Mouse (Mus musculus): ENCODE data around the gene Kcnk1. TPM values are rescaled to one million over a fixed set of nuclear protein-coding genes. Genes with fewer than 3 reads are reported as not detected.

The Kcnk1 gene
- polyA plus RNA-seq, 1 experiment = 2.0 TPM

DNA sequence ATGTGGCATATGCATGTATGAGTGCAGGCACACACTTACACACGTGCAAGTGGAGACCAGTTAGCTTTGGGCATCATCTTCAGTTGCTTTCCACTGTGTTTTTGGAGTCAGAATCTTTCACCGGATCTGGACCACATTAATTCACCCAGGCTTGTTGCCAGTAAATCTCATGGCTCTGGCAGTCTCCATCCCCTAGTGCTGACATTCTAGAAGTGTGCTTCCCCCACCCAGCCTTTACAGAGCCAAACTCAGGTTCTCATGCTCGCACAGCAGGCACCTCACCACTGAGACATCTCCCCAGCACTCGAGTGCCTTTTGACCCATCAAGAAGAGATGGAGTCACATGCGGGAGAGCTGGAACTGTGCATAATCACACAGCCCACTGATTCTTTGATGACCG lies 37.8 kb downstream of the Kcnk1 start:
- H3K4me3 ChIP-seq (ENCODE audit: insufficient read depth, low read length) = no peak overlapping the region
- no peak overlapping the region for H3K27ac ChIP-seq (ENCODE audit: insufficient read depth, low read length)
- no peaks in the 10 kb centered on the region for H3K4me1 ChIP-seq (ENCODE audit: control insufficient read depth, insufficient read depth, low read length)
- TF ChIP-seq CTCF (IDR thresholded peaks at IDR 0.05; ENCODE audit: borderline replicate concordance, insufficient read depth, low read length) = no peak
- TF ChIP-seq POLR2A (IDR thresholded peaks at IDR 0.05; ENCODE audit: low read depth, low read length) = no peak

DNA sequence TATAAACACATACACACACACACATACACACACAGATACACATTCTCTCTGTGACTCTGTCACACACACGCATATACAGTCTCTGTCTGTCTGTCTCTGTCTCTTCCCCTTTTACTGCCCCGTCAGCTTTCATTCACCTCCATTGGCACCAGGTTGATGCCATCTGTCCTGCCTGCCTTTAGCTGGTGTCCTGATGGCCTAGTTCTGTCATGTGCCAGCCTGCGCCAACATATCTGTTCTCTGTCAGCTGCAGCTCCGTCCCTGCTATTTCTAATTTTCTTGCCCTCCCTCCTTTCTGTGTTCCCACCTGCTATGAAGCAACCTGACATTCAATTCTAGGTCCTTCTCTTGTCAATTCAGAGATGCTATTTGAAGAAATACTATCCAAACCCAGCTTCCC lies 40.1 kb downstream of the Kcnk1 start:
- Histone ChIP-seq H3K4me3 (ENCODE audit: insufficient read depth, low read length) (no peak overlapping the region), H3K27ac (ENCODE audit: insufficient read depth, low read length) (no peak overlapping the region), H3K4me1 (ENCODE audit: control insufficient read depth, insufficient read depth, low read length) (no peaks in the 10 kb centered on the region)
- TF ChIP-seq CTCF (IDR thresholded peaks at IDR 0.05; ENCODE audit: borderline replicate concordance, insufficient read depth, low read length) = no peak
- no peak for TF ChIP-seq POLR2A (IDR thresholded peaks at IDR 0.05; ENCODE audit: low read depth, low read length)

DNA sequence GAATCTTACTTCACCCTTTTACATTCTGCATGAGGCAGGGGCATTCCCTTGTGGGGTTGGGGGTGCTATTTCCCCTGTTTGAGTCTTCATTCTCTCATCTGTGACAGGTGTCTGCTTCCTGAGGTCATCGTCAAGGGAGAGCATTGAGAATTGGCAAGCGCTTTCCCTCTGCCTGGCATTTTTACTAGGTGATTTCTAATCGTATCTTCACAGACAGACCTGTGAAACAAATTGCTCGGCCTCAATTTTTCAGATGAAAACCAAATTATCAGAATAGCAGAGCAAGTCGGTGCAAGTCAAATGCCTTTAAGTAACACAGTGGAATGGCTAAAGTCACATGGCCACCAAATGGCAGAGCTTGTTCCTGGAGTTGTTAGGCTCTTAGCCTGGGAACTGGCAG lies 41.4 kb downstream of the Kcnk1 start:
- no peak overlapping the region for H3K27ac ChIP-seq (ENCODE audit: insufficient read depth, low read length)
- TF ChIP-seq POLR2A (IDR thresholded peaks at IDR 0.05; ENCODE audit: low read depth, low read length) = no peak
- no peak for TF ChIP-seq CTCF (IDR thresholded peaks at IDR 0.05; ENCODE audit: borderline replicate concordance, insufficient read depth, low read length)
- no peak overlapping the region for H3K4me3 ChIP-seq (ENCODE audit: insufficient read depth, low read length)
- H3K4me1 ChIP-seq (ENCODE audit: control insufficient read depth, insufficient read depth, low read length) = no peaks in the 10 kb centered on the region

DNA sequence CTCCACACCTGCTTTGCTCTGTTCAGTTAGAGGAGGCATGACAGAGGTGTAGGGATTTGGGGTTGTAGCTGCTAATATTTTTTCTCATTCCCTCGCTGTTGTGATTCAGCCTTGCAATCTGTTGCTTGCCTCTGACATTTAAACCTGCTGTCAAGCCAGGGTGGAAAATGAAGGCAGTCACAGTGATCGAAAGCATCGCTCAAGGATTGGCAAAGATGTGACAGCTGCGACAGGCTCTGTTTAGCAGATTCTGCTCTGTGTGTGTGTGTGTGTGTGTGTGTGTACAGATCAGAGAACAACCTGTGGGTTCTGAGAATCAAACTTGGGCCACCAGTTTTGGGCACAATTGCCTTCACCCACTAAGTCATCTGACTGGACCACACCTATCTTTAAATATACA lies 50.8 kb downstream of the Kcnk1 start:
- no peak overlapping the region for H3K27ac ChIP-seq (ENCODE audit: insufficient read depth, low read length)
- TF ChIP-seq CTCF (IDR thresholded peaks at IDR 0.05; ENCODE audit: borderline replicate concordance, insufficient read depth, low read length) (no peak), POLR2A (IDR thresholded peaks at IDR 0.05; ENCODE audit: low read depth, low read length) (no peak)

DNA sequence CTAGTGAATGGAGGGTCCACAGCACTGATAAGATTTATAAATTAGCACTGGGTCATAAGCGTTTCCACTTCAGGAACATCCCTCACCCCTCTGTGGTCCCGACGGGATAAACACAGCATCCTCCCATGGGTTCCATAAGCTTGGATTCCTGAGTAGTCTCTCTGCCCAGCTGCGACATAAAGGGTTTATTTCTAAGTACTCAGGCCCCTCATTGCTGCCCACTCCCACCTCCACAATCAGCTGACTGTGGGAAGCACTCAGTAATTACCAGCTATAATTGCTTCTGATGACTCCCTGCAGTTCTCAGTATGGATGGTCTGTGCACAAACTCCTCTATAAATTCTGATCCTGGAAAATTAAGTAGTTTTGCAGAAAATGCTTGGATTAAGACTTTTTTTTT lies 58.9 kb downstream of the Kcnk1 start:
- H3K4me3 ChIP-seq (ENCODE audit: insufficient read depth, low read length) = no peak overlapping the region
- no peak overlapping the region for H3K27ac ChIP-seq (ENCODE audit: insufficient read depth, low read length)
- no peak for TF ChIP-seq POLR2A (IDR thresholded peaks at IDR 0.05; ENCODE audit: low read depth, low read length)
- TF ChIP-seq CTCF (IDR thresholded peaks at IDR 0.05; ENCODE audit: borderline replicate concordance, insufficient read depth, low read length) = no peak
- no peaks in the 10 kb centered on the region for H3K4me1 ChIP-seq (ENCODE audit: control insufficient read depth, insufficient read depth, low read length)

More for the DNA sequence above, 50.8 kb downstream of the Kcnk1 start:
- Histone ChIP-seq H3K4me3 (ENCODE audit: insufficient read depth, low read length) (no peak overlapping the region), H3K4me1 (ENCODE audit: control insufficient read depth, insufficient read depth, low read length) (no peaks in the 10 kb centered on the region)

DNA sequence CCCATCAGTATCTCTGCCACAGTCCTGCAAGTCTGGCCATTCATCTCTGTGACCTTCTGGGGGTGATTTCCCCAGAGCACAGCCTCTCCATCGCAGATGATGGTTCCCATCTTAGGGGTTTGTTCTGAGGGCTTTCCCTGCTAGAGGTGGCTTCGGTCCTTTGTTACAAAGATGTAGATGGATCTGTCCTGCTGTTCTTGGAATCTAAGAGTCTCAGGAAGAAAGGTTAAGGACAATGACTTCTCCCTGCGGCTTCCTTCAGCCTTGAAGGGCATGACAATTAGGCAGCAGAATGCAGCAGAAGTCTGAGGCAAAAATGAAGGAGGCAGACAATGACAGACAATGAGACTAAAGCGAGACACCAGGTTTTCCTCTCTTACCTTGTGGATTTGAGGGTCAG lies 63.9 kb downstream of the Kcnk1 start:
- no peak for TF ChIP-seq CTCF (IDR thresholded peaks at IDR 0.05; ENCODE audit: borderline replicate concordance, insufficient read depth, low read length)
- TF ChIP-seq POLR2A (IDR thresholded peaks at IDR 0.05; ENCODE audit: low read depth, low read length) = no peak
- H3K4me1 ChIP-seq (ENCODE audit: control insufficient read depth, insufficient read depth, low read length) = no peaks in the 10 kb centered on the region
- H3K4me3 ChIP-seq (ENCODE audit: insufficient read depth, low read length) = no peak overlapping the region
- H3K27ac ChIP-seq (ENCODE audit: insufficient read depth, low read length) = no peak overlapping the region

DNA sequence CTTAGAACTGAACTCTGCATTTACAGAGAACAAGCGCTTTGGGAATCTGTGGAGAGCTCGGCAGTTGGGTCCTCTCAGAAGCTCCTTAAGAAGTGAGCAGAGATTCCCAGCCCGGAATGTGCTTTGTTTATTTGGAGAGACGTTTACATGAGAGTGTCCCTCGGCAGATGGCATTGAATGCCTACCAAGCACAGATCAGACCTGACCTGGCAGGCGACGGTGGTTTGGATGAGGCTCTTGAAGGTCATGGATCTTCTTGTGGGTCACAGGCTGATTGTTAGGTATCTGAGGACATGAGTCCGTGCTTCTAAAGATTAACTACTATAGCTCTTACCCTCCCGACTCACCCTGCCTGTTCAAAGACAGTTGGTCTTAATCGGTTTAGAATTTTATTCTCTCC lies 67.9 kb downstream of the Kcnk1 start:
- H3K4me3 ChIP-seq (ENCODE audit: insufficient read depth, low read length) = no peak overlapping the region
- TF ChIP-seq POLR2A (IDR thresholded peaks at IDR 0.05; ENCODE audit: low read depth, low read length) = no peak
- TF ChIP-seq CTCF (IDR thresholded peaks at IDR 0.05; ENCODE audit: borderline replicate concordance, insufficient read depth, low read length) = no peak

DNA sequence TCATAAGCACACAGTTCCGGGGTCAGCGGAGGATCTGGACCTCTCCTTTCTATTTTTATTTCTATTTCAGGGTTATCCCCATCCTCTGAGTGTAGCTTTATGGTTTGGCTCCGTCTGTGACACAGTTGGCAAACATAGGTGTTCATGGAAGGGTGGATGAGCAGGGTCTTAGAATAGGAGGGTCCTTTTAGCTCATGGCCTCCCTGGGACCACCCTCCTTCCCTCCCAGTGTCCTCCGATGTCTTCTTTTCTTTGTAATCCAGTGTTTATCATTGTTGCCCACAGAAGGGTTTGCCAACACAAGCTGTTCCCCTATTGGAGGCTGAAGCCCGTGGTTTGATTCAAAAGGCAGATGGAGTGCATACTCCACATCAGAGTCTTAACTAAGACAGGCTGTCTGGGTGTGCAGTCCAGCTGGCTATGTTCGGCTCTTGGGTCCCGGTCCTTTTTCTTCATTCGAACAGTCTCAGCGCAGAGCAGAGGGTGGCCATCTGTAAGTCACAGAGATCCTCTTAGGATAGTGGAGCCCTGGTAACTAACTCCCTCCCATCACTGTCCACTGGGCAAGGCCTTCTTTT lies 69.0 kb downstream of the Kcnk1 start:
- Histone ChIP-seq H3K27ac (ENCODE audit: insufficient read depth, low read length) (no peak overlapping the region), H3K4me1 (ENCODE audit: control insufficient read depth, insufficient read depth, low read length) (no peaks in the 10 kb centered on the region), H3K4me3 (ENCODE audit: insufficient read depth, low read length) (no peak overlapping the region)
- TF ChIP-seq CTCF (IDR thresholded peaks at IDR 0.05; ENCODE audit: borderline replicate concordance, insufficient read depth, low read length) = no peak
- no peak for TF ChIP-seq POLR2A (IDR thresholded peaks at IDR 0.05; ENCODE audit: low read depth, low read length)

More for the DNA sequence above, 67.9 kb downstream of the Kcnk1 start:
- Histone ChIP-seq H3K4me1 (ENCODE audit: control insufficient read depth, insufficient read depth, low read length) (no peaks in the 10 kb centered on the region), H3K27ac (ENCODE audit: insufficient read depth, low read length) (no peak overlapping the region)

DNA sequence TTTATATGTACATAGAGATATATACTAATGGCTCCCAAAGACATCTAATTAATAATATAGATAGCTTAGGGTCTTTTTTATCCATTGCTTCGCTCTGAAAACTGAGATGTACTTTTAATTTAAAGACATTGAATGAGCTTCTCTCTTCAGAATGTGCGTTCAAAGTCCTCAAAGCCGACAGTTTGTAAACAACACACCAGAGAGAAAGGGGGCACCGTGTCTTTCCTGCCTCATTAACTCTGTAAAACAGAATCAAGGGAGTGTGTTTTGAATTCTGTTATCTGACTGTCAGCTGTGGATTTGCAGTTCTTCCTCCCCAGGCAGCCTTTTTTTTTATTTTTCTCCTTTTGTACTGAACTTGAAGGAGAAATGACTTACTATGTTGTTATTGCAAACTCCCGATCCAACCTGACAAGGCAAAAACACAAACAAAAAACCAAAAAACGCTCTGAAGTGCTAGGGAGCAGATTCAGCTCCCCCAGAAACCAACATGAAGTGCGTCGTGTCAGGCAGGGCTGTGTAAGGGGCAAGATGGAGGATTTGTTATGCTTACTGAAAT lies 69.7 kb downstream of the Kcnk1 start:
- no peaks in the 10 kb centered on the region for H3K4me1 ChIP-seq (ENCODE audit: control insufficient read depth, insufficient read depth, low read length)
- no peak overlapping the region for H3K27ac ChIP-seq (ENCODE audit: insufficient read depth, low read length)
- no peak for TF ChIP-seq POLR2A (IDR thresholded peaks at IDR 0.05; ENCODE audit: low read depth, low read length)
- TF ChIP-seq CTCF (IDR thresholded peaks at IDR 0.05; ENCODE audit: borderline replicate concordance, insufficient read depth, low read length) = no peak
- no peak overlapping the region for H3K4me3 ChIP-seq (ENCODE audit: insufficient read depth, low read length)

DNA sequence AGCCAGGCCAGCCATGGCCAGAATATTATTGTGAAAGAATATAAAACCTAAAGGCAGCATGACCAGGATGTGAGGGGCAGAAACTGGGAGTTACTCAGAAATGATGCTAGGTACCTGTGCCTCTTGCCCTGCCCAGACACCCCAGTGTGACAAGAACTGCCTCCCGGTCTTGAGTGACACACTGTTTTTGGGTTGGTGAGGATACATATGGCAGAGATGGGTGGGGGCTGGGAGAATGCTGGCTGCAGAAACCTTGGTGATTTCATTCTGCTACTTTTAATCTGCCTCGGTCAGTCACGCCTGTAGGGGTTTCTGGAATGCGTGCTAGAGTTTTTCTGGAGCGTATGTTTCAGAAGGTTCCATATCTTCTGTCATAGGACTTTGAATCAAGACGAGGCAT lies 72.3 kb downstream of the Kcnk1 start:
- no peak overlapping the region for H3K4me3 ChIP-seq (ENCODE audit: insufficient read depth, low read length)
- no peak overlapping the region for H3K27ac ChIP-seq (ENCODE audit: insufficient read depth, low read length)
- no peak for TF ChIP-seq POLR2A (IDR thresholded peaks at IDR 0.05; ENCODE audit: low read depth, low read length)
- no peak for TF ChIP-seq CTCF (IDR thresholded peaks at IDR 0.05; ENCODE audit: borderline replicate concordance, insufficient read depth, low read length)
- H3K4me1 ChIP-seq (ENCODE audit: control insufficient read depth, insufficient read depth, low read length) = no peaks in the 10 kb centered on the region
